Mouse (Mus musculus): Measurements from ENCODE around the gene Irf2bp2. TPM values are rescaled to one million over a fixed set of nuclear protein-coding genes. Genes with fewer than 3 reads are reported as not detected.

The Irf2bp2 gene
- total RNA-seq, 2 experiments from 2014 or later, result 93.8 to 105 TPM

GRCm38 (mm10) chr8:126540298-126540697 lies 53.5 kb downstream of the Irf2bp2 start:
- ATAC-seq (ENCODE audit: poor library complexity, severe bottlenecking), result no peak

DNA sequence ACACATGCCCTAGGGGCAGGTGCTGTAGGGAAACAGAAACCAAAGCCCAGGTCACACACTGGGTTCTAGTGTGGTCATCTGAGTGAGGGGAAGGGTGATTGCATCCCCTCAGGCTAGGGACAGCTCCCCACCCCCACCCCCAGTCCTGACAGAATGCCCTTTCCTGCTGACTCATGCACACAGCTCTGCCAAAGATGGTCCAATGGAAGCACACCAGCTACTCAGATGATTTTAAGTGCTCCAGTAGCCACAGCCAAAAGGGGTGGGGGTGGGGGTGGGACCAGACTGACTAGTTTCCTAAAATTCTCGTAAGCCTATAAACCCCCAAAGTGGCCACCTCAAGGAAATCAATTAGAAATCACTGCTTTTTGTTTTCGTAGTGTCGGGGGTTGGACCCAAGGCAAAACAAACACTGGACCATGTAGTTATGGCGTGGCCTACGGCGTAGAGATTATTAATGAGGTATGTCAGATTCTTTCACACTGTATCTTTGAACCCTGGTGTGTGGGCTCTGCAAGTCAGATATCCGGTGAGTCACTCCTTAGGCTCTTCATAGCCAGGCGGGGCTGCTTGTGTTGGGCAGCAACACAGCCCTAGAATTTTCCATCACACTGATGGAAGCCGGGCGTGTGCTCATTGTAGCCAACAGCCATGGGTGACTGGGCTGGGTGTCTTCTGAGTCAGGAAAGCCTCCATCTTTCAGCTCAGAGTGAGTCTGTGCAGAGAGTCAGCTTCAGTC lies 54.3 kb downstream of the Irf2bp2 start:
- ATAC-seq (ENCODE audit: poor library complexity, severe bottlenecking), result no peak

GRCm38 (mm10) chr8:126538648-126539354 lies 55.0 kb downstream of the Irf2bp2 start:
- no peak for ATAC-seq (ENCODE audit: poor library complexity, severe bottlenecking)

Other genes starting within 250 kb of the Irf2bp2 start
- 24.4 and 36.5 TPM in 2 replicates for gene Coa6, start 171.5 kb downstream of the Irf2bp2 start, total RNA-seq (2015)
- 25.7 and 30.1 TPM in 2 replicates for gene Coa6, start 171.5 kb downstream of the Irf2bp2 start, total RNA-seq (2017)
- gene Tarbp1, start 118.9 kb downstream of the Irf2bp2 start, total RNA-seq (2015), result 3.2 TPM in 2 replicates
- gene Tarbp1, start 118.9 kb downstream of the Irf2bp2 start, total RNA-seq (2017), result 2.3 TPM in 2 replicates

All from megakaryocyte, adult 5-6 weeks (primary cell).